Mouse (Mus musculus): Measurements from ENCODE around the gene Arhgap42.

Gene Arhgap42

GRCm38 (mm10) chr9:9238438-9239391 is at the start of gene Arhgap42:
Arhgap42 (minus strand) TSS chr9:9239101.
- in situ Hi-C loops (cut with MboI; ENCODE audit: low sequenced_read_pairs): no loop called here

GRCm38 (mm10) chr9:9288140-9288539 is 49.2 kb upstream of the Arhgap42 start:
- in situ Hi-C loops (cut with MboI; ENCODE audit: low sequenced_read_pairs): no loop called here

DNA sequence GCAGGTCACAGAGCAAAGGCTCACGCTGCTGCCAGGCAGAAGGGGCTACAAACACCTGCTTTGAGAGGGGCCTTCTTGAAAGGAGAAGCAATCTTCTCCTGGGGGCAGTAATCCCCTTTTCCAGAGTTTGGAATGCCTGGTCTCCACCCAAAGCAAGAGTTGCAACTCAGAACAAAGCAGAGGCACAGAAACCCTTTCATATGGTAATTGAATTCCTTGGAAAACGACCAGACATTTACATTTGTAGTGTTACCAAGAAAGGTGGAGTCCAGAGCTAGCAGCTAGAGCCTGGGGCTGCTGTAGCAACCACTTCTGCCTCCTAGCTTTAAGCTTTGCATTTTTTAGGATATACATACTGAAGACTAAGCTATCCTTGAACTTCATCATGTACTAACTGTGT is 30.4 kb upstream of the Arhgap42 start:
- in situ Hi-C loops (cut with MboI; ENCODE audit: low sequenced_read_pairs): no loop called here

DNA sequence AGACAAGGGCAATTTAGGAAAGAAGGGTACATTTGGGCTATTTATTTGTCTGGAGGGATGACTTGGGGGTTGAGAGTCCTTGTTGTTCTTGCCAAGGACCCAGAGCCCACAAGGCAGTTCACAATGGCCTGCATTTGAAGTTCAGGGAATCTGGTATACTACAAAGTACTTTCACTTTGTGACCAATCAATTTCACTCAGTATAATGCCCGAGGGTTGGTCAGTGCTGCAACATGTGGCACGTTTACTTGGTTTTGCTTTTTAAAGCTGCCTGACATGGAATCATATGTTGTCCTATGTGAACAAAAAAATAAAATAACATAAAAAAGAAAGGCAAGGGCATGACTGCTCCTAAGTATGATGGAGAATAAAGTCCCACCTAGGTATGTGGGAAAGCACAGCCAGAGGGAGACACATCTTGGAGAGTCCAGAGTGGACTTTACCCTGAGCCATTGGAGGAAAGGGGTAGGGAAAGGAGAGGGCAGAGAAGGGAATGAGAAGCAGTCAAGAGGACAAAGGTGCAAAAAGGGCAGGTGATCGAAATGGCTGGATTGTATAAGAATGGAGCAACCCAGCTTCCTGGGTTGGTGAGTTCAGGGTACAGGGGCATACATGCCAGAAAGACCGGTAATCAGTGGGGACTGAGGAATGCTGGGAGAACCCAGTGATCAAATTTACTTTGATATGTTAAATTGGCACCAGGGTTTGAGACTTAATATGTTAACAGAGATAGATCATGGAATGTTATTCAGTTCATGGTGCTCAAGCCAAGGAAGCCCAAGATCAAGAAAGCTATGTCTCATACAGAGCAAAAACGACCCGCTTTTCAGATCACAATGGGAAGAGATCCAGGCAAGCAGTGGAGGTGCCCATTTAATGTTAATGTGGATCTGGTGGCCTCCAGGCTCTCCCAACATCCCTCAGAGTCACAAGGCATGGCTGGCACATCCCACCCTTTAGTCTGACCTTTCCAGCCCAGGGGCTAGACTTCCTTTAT is 29.0 kb upstream of the Arhgap42 start:
- in situ Hi-C loops (cut with MboI; ENCODE audit: low sequenced_read_pairs): no loop called here

GRCm38 (mm10) chr9:9263543-9263942 is 24.6 kb upstream of the Arhgap42 start:
- in situ Hi-C loops (cut with MboI; ENCODE audit: low sequenced_read_pairs): no loop called here

- in situ Hi-C loops (cut with MboI; ENCODE audit: low sequenced_read_pairs): no loop called here
Measured at GRCm38 (mm10) chr9:9262479-9262878, 23.6 kb upstream of the Arhgap42 start.

GRCm38 (mm10) chr9:9254764-9255163 is 15.9 kb upstream of the Arhgap42 start:
- in situ Hi-C loops (cut with MboI; ENCODE audit: low sequenced_read_pairs): no loop called here

- in situ Hi-C loops (cut with MboI; ENCODE audit: low sequenced_read_pairs): no loop called here
Measured at GRCm38 (mm10) chr9:9248529-9248928, 9.6 kb upstream of the Arhgap42 start.

DNA sequence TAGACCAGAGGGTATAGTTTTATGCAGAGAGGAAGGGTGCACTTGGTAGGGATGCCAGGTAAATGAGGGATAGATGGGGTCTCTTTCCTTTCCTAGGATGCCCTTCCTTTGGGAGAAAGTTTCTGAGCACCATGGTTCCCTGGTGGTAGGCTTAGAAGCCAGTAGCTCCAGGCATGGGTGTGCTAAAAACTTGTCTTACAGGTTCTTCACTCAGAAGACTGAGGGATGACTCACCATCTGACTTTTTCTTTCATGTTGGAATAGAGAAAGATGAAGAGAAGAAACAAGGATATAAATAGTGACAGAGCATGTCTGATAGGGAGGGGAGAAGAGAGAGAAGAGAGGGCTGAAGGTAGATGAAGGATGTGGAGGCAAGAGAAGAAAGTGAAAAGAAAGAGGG is 7.1 kb upstream of the Arhgap42 start:
- in situ Hi-C loops (cut with MboI; ENCODE audit: low sequenced_read_pairs): no loop called here

DNA sequence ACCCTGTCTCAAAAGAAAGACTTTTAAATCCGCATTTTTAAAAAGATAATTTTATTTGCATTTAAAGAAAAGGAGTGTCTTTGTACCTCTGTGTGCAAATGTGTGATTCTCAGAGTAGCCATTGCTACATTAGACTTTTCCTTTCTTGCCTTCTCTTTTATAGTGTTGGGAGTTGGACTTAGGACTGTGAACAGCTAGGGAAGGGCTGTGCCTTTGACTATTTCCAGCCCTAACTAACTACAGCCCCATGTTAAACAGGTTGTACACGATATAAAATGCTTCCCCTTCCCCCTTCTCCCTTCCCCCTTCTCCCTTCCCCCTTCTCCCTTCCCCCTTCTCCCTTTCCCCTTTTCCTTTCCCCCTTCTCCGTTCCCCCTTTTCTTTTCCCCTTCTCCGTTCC is 4.9 kb upstream of the Arhgap42 start:
- in situ Hi-C loops (cut with MboI; ENCODE audit: low sequenced_read_pairs): no loop called here

DNA sequence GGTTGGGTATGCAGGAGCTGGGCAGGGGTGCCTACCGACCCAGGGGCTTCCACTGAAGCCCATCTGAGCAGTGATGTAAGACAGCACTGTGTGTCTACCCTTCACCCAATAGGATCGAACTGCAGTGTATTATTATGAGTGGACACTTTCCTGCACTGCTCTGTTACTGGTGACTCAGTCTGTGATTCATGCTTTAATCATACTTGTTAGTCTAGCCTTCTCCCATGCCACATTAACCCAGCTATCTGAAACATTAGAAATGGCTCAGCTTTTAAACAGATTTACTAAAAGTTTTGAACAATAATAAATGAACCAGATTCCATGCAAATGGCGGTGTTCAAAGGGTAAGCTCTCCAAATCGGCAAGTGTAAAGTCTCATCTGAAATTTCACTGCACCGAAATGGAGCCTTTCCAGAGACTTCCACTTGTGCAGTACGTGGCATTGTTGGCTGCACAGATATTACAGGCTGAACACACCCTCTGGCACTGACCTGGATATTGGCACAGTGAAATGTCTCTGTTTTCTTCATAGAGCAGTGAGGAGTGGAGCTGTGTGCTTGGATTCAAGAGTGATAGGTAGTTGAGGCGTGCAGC is 2.4 kb upstream of the Arhgap42 start:
- in situ Hi-C loops (cut with MboI; ENCODE audit: low sequenced_read_pairs): no loop called here

DNA sequence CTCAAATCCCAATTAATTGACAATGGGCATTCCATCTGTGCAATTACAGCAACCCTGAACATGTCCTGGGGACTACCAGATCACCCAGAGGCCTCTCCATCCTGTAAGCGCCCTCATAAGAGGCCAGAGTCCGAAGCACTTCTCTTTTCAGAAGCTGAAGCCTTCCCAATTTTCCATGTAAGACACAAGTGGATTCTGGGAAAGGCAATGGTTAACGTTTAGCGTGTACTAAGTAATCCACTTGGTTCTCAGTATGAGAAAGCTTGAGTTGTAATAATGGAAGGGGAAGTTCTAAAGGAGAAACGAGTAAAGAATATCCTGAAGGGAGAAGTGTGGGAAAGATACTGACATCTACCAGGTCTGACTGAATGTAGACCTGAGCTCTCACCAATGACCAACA is 1.4 kb downstream of the Arhgap42 start:
- in situ Hi-C loops (cut with MboI; ENCODE audit: low sequenced_read_pairs): no loop called here

- in situ Hi-C loops (cut with MboI; ENCODE audit: low sequenced_read_pairs): no loop called here
Measured at GRCm38 (mm10) chr9:9229662-9230061, 9.2 kb downstream of the Arhgap42 start.

GRCm38 (mm10) chr9:9224837-9225236 is 14.1 kb downstream of the Arhgap42 start:
- in situ Hi-C loops (cut with MboI; ENCODE audit: low sequenced_read_pairs): no loop called here

DNA sequence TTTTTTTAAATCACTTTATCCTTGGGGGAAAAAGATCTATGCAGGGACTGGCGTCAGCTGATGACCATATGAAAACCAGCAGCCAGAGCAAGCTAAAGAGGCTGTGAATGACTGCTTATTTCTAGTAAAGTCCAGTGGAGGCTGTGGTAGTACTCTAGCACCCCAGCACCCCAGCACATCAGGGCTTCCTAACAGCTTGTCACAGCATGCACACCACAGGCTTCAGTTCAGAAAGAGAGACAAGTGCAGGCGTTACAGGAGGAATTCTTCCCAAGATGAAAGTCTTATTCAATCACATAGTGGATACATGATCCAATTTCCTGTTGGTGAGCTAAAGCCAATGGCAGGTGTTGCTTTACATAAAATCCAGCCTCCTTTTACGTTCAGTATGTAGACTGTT is 15.5 kb downstream of the Arhgap42 start:
- in situ Hi-C loops (cut with MboI; ENCODE audit: low sequenced_read_pairs): no loop called here

GRCm38 (mm10) chr9:9221950-9222486 is 16.9 kb downstream of the Arhgap42 start:
- in situ Hi-C loops (cut with MboI; ENCODE audit: low sequenced_read_pairs): no loop called here

- in situ Hi-C loops (cut with MboI; ENCODE audit: low sequenced_read_pairs): no loop called here
Measured at GRCm38 (mm10) chr9:9221185-9221584, 17.7 kb downstream of the Arhgap42 start.

DNA sequence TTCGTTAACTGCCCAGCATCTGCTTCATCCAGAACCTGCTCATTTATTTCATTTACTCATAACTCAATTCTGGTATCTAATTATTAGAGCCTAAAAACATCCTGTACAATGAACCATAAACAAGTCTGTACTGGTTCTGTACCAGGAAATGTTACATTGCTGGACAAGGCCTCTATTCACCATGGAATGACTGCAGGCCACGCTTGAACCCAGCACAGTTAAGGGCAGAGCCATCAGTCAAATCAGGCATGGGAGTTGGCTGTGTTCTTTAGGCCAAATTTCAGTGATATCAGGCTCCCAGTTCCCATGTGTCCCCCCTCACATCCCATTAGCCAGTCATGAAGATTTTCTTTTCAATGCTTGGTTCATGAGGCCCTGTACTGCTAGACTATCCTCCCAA is 20.6 kb downstream of the Arhgap42 start:
- in situ Hi-C loops (cut with MboI; ENCODE audit: low sequenced_read_pairs): no loop called here

DNA sequence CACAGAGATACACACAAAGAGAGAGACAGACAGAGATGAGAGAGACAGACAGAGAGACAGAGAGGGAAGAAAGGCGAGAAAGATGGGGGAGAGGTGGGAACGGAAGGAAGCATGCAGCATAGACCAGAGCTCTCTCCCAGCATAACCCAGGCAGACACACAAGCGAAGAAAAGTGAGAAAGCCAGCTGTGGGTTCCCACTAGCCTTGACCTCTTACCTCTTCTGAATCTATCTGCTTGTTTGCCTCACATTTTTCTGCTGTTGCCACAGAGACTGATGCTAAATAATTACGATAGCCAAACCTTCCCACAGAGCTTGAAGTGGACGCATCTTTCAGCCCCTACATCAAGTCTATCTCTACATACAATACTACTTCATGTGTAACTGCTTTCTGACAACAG is 24.1 kb downstream of the Arhgap42 start:
- in situ Hi-C loops (cut with MboI; ENCODE audit: low sequenced_read_pairs): no loop called here

DNA sequence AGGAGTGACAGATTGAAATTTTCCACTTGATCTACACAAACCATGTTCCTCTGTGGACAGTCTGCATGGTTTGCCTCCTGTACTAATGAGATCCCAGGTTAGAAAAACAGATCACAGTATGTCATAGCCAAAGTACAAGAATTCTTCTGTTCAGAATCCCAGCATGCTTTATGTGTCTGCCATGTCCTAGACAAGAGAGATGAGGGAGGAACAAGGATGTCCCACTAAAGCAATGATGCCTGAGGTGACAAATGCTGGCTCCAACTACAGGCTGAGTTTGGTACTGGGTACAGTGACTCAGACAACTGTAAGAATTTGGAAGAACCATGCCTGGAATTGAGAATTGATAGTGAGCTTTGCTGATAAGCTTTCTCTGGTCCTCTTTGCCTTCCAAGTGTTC is 24.6 kb downstream of the Arhgap42 start:
- in situ Hi-C loops (cut with MboI; ENCODE audit: low sequenced_read_pairs): no loop called here
